Mouse (Mus musculus): ENCODE data around the gene 2310034G01Rik. TPM values are rescaled to one million over a fixed set of nuclear protein-coding genes. Genes with fewer than 3 reads are reported as not detected.

The 2310034G01Rik gene
- total and polyA plus RNA-seq, 3 experiments, result 0.50 to 0.95 TPM; not detected in 1

- Histone ChIP-seq H3K9me3 (replicated peaks; ENCODE audit: insufficient read depth, low read length) (no peaks in the 10 kb centered on the region), H3K36me3 (ENCODE audit: control insufficient read depth in 1 of 2, insufficient read depth in 2 of 2, low read length in 2 of 2) (peaks cover 0 to 16% of the 10 kb centered on the region in 2 experiments; a peak in 2 of 4 replicates), H3K27me3 (ENCODE audit: control insufficient read depth in 1 of 2, insufficient read depth in 2 of 2, low read length in 2 of 2) (no peaks in the 10 kb centered on the region), H3K4me3 (ENCODE audit: control insufficient read depth in 1 of 2, insufficient read depth in 1 of 2, low read depth in 2 of 2, low read length in 2 of 2) (peak overlapping the region; percentile 7 to 27), H3K27ac (ENCODE audit: control insufficient read depth, low read depth, low read length) (peak overlapping the region; percentile 88), H3K4me1 (ENCODE audit: control insufficient read depth in 1 of 2, insufficient read depth in 2 of 2, low read length in 2 of 2) (peaks cover 14 to 30% of the 10 kb centered on the region in 2 experiments), H3K79me2 (ENCODE audit: control insufficient read depth, insufficient read depth, low read length, poor library complexity) (no peaks in the 10 kb centered on the region), H3K9ac (ENCODE audit: control insufficient read depth, low read depth, low read length, poor library complexity, severe bottlenecking) (peak overlapping the region; percentile 40)
- peak; percentile 95 for DNase-seq (ENCODE audit: low read depth, low spot score)
- TF ChIP-seq UBTF (IDR thresholded peaks at IDR 0.05; ENCODE audit: borderline replicate concordance, insufficient read depth, low read depth, low read length), result no peak
- peak; percentile 89 for TF ChIP-seq TCF12 (IDR thresholded peaks at IDR 0.05; ENCODE audit: low read depth, low read length)
- 0 out of 2 replicates have a peak, but pooled peaks have one; percentile 55 for TF ChIP-seq JUND (IDR thresholded peaks at IDR 0.05; ENCODE audit: low read depth, low read length)
- TF ChIP-seq MYB (IDR thresholded peaks at IDR 0.05; ENCODE audit: low read depth, low read length), result peak; percentile 69
- peak; percentile 85 to 93 for TF ChIP-seq EP300 (IDR thresholded peaks at IDR 0.05; ENCODE audit: low read depth in 1 of 2, low read length in 2 of 2)
- peak; percentile 92 for TF ChIP-seq MAX (IDR thresholded peaks at IDR 0.05; ENCODE audit: low read length)
- TF ChIP-seq CHD2 (IDR thresholded peaks at IDR 0.05; ENCODE audit: low read length), result no peak
- TF ChIP-seq HCFC1 (IDR thresholded peaks at IDR 0.05; ENCODE audit: low read depth, low read length), result no peak
- peak; percentile 73 for TF ChIP-seq BHLHE40 (IDR thresholded peaks at IDR 0.05; ENCODE audit: borderline replicate concordance, low read depth, low read length)
- TF ChIP-seq ZKSCAN1 (IDR thresholded peaks at IDR 0.05; ENCODE audit: low read depth, low read length), result no peak
- TF ChIP-seq SIN3A (IDR thresholded peaks at IDR 0.05; ENCODE audit: low read length), result peak; percentile 80
- TF ChIP-seq GATA1 (IDR thresholded peaks at IDR 0.05; ENCODE audit: low read depth, low read length), result peak; percentile 89
- TF ChIP-seq SMC3 (IDR thresholded peaks at IDR 0.05; ENCODE audit: low read depth, low read length), result no peak; the same call in 1 of the 2 replicates
- TF ChIP-seq RAD21 (IDR thresholded peaks at IDR 0.05; ENCODE audit: low read depth, low read length), result no peak; the same call in 1 of the 2 replicates
- TF ChIP-seq POLR2AphosphoS2 (IDR thresholded peaks at IDR 0.05; ENCODE audit: low read length), result 0 out of 2 replicates have a peak, but pooled peaks have one; percentile 29
- TF ChIP-seq POLR2AphosphoS5 (IDR thresholded peaks at IDR 0.05; ENCODE audit: borderline replicate concordance, low read depth, low read length), result no peak
- TF ChIP-seq E2F4 (IDR thresholded peaks at IDR 0.05; ENCODE audit: borderline replicate concordance, low read depth, low read length), result no peak
- TF ChIP-seq USF2 (IDR thresholded peaks at IDR 0.05; ENCODE audit: borderline replicate concordance in 1 of 2, insufficient read depth in 1 of 2, low read depth in 1 of 2, low read length in 2 of 2), result no peak
- TF ChIP-seq CTCF (IDR thresholded peaks at IDR 0.05 in 2 of 3, conservative IDR thresholded peaks at IDR 0.05 in 1 of 3; ENCODE audit: control insufficient read depth in 1 of 3, insufficient read depth in 1 of 3, low read depth in 2 of 3, low read length in 3 of 3, poor library complexity in 1 of 3, severe bottlenecking in 1 of 3), result no peak
- 0 out of 2 replicates have a peak, but pooled peaks have one; percentile 42 for TF ChIP-seq ZMIZ1 (IDR thresholded peaks at IDR 0.05; ENCODE audit: low read depth, low read length)
- peak; percentile 36; the same call in 1 of the 2 replicates for TF ChIP-seq USF1 (IDR thresholded peaks at IDR 0.05; ENCODE audit: low read depth, low read length)
- peak; percentile 39 for TF ChIP-seq NELFE (IDR thresholded peaks at IDR 0.05; ENCODE audit: low read depth, low read length)
- TF ChIP-seq ZC3H11A (IDR thresholded peaks at IDR 0.05; ENCODE audit: low read depth, low read length), result no peak; the same call in 1 of the 2 replicates
- TF ChIP-seq ETS1 (IDR thresholded peaks at IDR 0.05; ENCODE audit: low read depth, low read length), result peak; percentile 66
- no peak for TF ChIP-seq NRF1 (IDR thresholded peaks at IDR 0.05; ENCODE audit: insufficient read depth, low read depth, low read length, poor library complexity, severe bottlenecking)
- TF ChIP-seq GABPA (IDR thresholded peaks at IDR 0.05; ENCODE audit: low read depth, low read length), result no peak
- TF ChIP-seq KAT2A (conservative IDR thresholded peaks at IDR 0.05; ENCODE audit: low read depth, low read length), result no peak
- peak; percentile 18; the same call in 1 of the 2 replicates for TF ChIP-seq RCOR1 (IDR thresholded peaks at IDR 0.05; ENCODE audit: low read depth, low read length)
- TF ChIP-seq MXI1 (IDR thresholded peaks at IDR 0.05; ENCODE audit: low read depth, low read length), result peak; percentile 94
- TF ChIP-seq POLR2A (IDR thresholded peaks at IDR 0.05; ENCODE audit: control insufficient read depth in 1 of 2, insufficient read depth in 1 of 2, low read depth in 1 of 2, low read length in 2 of 2, poor library complexity in 1 of 2), result peak in 1 of 2 experiments; percentile 53; a peak in 1 of 4 replicates
- no peak for TF ChIP-seq ELF1 (IDR thresholded peaks at IDR 0.05; ENCODE audit: low read depth, low read length)
- no peak for TF ChIP-seq MEF2A (IDR thresholded peaks at IDR 0.05; ENCODE audit: extremely low read depth, insufficient replicate concordance, low read depth, low read length, poor library complexity, severe bottlenecking)
- TF ChIP-seq MAZ (IDR thresholded peaks at IDR 0.05; ENCODE audit: low read depth, low read length), result 0 out of 2 replicates have a peak, but pooled peaks have one; percentile 10
- peak; percentile 41 for TF ChIP-seq TBP (IDR thresholded peaks at IDR 0.05; ENCODE audit: low read depth, low read length)
Measured at GRCm38 (mm10) chr19:46314872-46315742, 35.0 kb downstream of the 2310034G01Rik start.

All from MEL (cell line).